Mouse (Mus musculus) thymus, adult 2 months (tissue): Measurements from ENCODE around the gene Cachd1.

Experiments
- CTCF ChIP-seq: fragments of 200-500 bp; IDR thresholded peaks from 2 replicates; pipeline ENCODE4 v1.5.1; 2012; ENCODE audit warnings: mild to moderate bottlenecking, control low read depth, low read length, moderate library complexity, borderline replicate concordance; ENCODE audit not compliant: control insufficient read depth, poor library complexity, insufficient read depth; ENCODE audit errors: extremely low read depth
- POLR2A ChIP-seq: fragments of 200-500 bp; IDR thresholded peaks from 2 replicates; pipeline ENCODE4 v1.6.1; 2012; ENCODE audit warnings: mild to moderate bottlenecking, low read length, control low read depth, moderate library complexity; ENCODE audit not compliant: control insufficient read depth, poor library complexity, insufficient read depth; ENCODE audit errors: extremely low read depth

- no peak for TF ChIP-seq CTCF
- TF ChIP-seq POLR2A = no peak
These were observed 221.7 kb downstream of the Cachd1 start for GRCm38 (mm10) chr4:100998145-100998544.
